Mouse (Mus musculus): ENCODE measurements around the gene Tipin.
A peak's percentile ranks its signal among the peaks of the same experiment; 100 is the strongest.

Gene Tipin

GRCm38 (mm10) chr9:64343656-64344055, 62.3 kb downstream of the Tipin start:
- no peak for DNase-seq (ENCODE audit: low spot score)

- no peak for DNase-seq (ENCODE audit: low spot score)
These were observed 64.5 kb downstream of the Tipin start for GRCm38 (mm10) chr9:64345931-64346330.

- DNase-seq (ENCODE audit: low spot score) = peak; percentile 71
These were observed 66.0 kb downstream of the Tipin start for GRCm38 (mm10) chr9:64347377-64347776.

GRCm38 (mm10) chr9:64349490-64349889, 68.1 kb downstream of the Tipin start:
- no peak for DNase-seq (ENCODE audit: low spot score)

- peak; percentile 59 for DNase-seq (ENCODE audit: low spot score)
These were observed 69.8 kb downstream of the Tipin start for GRCm38 (mm10) chr9:64351191-64351590.

Measured in embryo, embryonic 10.5 days (tissue).